Mouse (Mus musculus): ENCODE measurements at regions not wholly inside any gene's neighbourhood (a gene's known extent, or its start where the extent isn't known, plus 50 kb on each side); places are given as distances from the start of the nearest gene placed in this dataset.

GRCm38 (mm10) chr16:30144818-30145464 lies 80.8 kb downstream of the Hes1 start:
- TF ChIP-seq CTCF (conservative IDR thresholded peaks at IDR 0.05), result no peak
- no peak for DNase-seq (ENCODE audit: low spot score in 2 of 2)
- H3K27ac ChIP-seq, result no peak overlapping the region
- peak overlapping the region; percentile 4; the same call in 1 of the 2 replicates for H3K4me3 ChIP-seq

- Histone ChIP-seq H3K4me3 (peak overlapping the region; percentile 4; the same call in 1 of the 2 replicates), H3K27ac (no peak overlapping the region)
- TF ChIP-seq CTCF (conservative IDR thresholded peaks at IDR 0.05), result no peak
- DNase-seq (ENCODE audit: low spot score in 2 of 2), result peak in 1 of 2 experiments; percentile 27
These were observed 81.5 kb downstream of the Hes1 start for GRCm38 (mm10) chr16:30145465-30146207.

GRCm38 (mm10) chr16:30146208-30146525 lies 82.0 kb downstream of the Hes1 start:
- no peak overlapping the region for H3K4me3 ChIP-seq
- no peak for TF ChIP-seq CTCF (conservative IDR thresholded peaks at IDR 0.05)
- no peak for DNase-seq (ENCODE audit: low spot score in 2 of 2)
- no peak overlapping the region for H3K27ac ChIP-seq

- no peak for TF ChIP-seq CTCF (conservative IDR thresholded peaks at IDR 0.05)
- no peak overlapping the region for H3K27ac ChIP-seq
- no peak for DNase-seq (ENCODE audit: low spot score in 2 of 2)
- H3K4me3 ChIP-seq, result no peak overlapping the region
These were observed 83.1 kb downstream of the Hes1 start for GRCm38 (mm10) chr16:30147296-30147695.

- H3K27ac ChIP-seq, result no peak overlapping the region
- TF ChIP-seq CTCF (conservative IDR thresholded peaks at IDR 0.05), result no peak
- H3K4me3 ChIP-seq, result no peak overlapping the region
- no peak for DNase-seq (ENCODE audit: low spot score in 2 of 2)
These were observed 86.9 kb downstream of the Hes1 start for GRCm38 (mm10) chr16:30151104-30151503.

GRCm38 (mm10) chr16:30155070-30155469 lies 90.9 kb downstream of the Hes1 start:
- DNase-seq (ENCODE audit: low spot score in 2 of 2), result peak in 1 of 2 experiments; percentile 30
- Histone ChIP-seq H3K4me3 (no peak overlapping the region), H3K27ac (0 out of 2 replicates have a peak overlapping the region, but pooled peaks have one; percentile 43)
- TF ChIP-seq CTCF (conservative IDR thresholded peaks at IDR 0.05), result no peak

GRCm38 (mm10) chr16:30155486-30156246 lies 91.5 kb downstream of the Hes1 start:
- TF ChIP-seq CTCF (conservative IDR thresholded peaks at IDR 0.05), result no peak
- DNase-seq (ENCODE audit: low spot score in 2 of 2), result no peak
- H3K4me3 ChIP-seq, result no peak overlapping the region
- 0 out of 2 replicates have a peak overlapping the region, but pooled peaks have one; percentile 43 for H3K27ac ChIP-seq

GRCm38 (mm10) chr16:30158184-30158583 lies 94.0 kb downstream of the Hes1 start:
- Histone ChIP-seq H3K27ac (no peak overlapping the region), H3K4me3 (no peak overlapping the region)
- no peak for TF ChIP-seq CTCF (conservative IDR thresholded peaks at IDR 0.05)
- DNase-seq (ENCODE audit: low spot score in 2 of 2), result no peak

GRCm38 (mm10) chr16:30160399-30160798 lies 96.2 kb downstream of the Hes1 start:
- H3K27ac ChIP-seq, result no peak overlapping the region
- DNase-seq (ENCODE audit: low spot score in 2 of 2), result no peak
- no peak for TF ChIP-seq CTCF (conservative IDR thresholded peaks at IDR 0.05)

GRCm38 (mm10) chr16:30163303-30163702 lies 99.1 kb downstream of the Hes1 start:
- Histone ChIP-seq H3K27ac (no peak overlapping the region), H3K4me3 (no peak overlapping the region)
- no peak for DNase-seq (ENCODE audit: low spot score in 2 of 2)
- no peak for TF ChIP-seq CTCF (conservative IDR thresholded peaks at IDR 0.05)

More at GRCm38 (mm10) chr16:30160399-30160798, 96.2 kb downstream of the Hes1 start:
- no peak overlapping the region for H3K4me3 ChIP-seq

GRCm38 (mm10) chr16:30165667-30166180 lies 101.5 kb downstream of the Hes1 start:
- TF ChIP-seq CTCF (conservative IDR thresholded peaks at IDR 0.05), result no peak
- Histone ChIP-seq H3K4me3 (no peak overlapping the region), H3K27ac (no peak overlapping the region)
- no peak for DNase-seq (ENCODE audit: low spot score in 2 of 2)

GRCm38 (mm10) chr16:30171381-30172079 lies 95.8 kb downstream of the Cpn2 start:
- H3K4me3 ChIP-seq, result no peak overlapping the region; the same call in 1 of the 2 replicates
- no peak for DNase-seq (ENCODE audit: low spot score in 2 of 2)
- H3K27ac ChIP-seq, result no peak overlapping the region
- TF ChIP-seq CTCF (conservative IDR thresholded peaks at IDR 0.05), result no peak
